Mouse (Mus musculus) liver, embryonic 14 days (tissue): ENCODE results near the gene Vps16. TPM values are rescaled to one million over a fixed set of nuclear protein-coding genes. Genes with fewer than 3 reads are reported as not detected.

ENCODE experiments used
- polyA plus RNA-seq: library from polyadenylated mRNA; depleted of rRNA; stranded (reverse); fragments of >200 nt; gene quantifications from 2 replicates; pipeline ENCODE4 v1.2.3, GENCODE M21; 2012; rRNA removed

Vps16 gene
- polyA plus RNA-seq, result 37.3 and 44.0 TPM in 2 replicates

GRCm38 (mm10) chr2:130424126-130424853 is at the start of gene Vps16, which contains the start of gene Pced1a:
Vps16 (plus strand) TSS chr2:130424339.
Pced1a (minus strand) TSS chr2:130424701.

GRCm38 (mm10) chr2:130397186-130397985 is 26.8 kb upstream of the Vps16 start, which contains the start of gene Cpxm1:
Cpxm1 (minus strand) TSS chr2:130397574.

GRCm38 (mm10) chr2:130404939-130405338 is 19.2 kb upstream of the Vps16 start, which contains the start of the genes Gm28372 and 1700020A23Rik:
Gm28372 (plus strand) TSS chr2:130405239.
1700020A23Rik (plus strand) TSS chr2:130405259.

GRCm38 (mm10) chr2:130406178-130406577 is 18.0 kb upstream of the Vps16 start, which contains the start of gene Tmem239:
Tmem239 (plus strand) TSS chr2:130406478.

GRCm38 (mm10) chr2:130449794-130450433 is 25.8 kb downstream of the Vps16 start, which contains the start of gene Ptpra:
Ptpra (plus strand) TSS chr2:130450278.

Other genes with a start within 250 kb of the Vps16 start
- gene Snrpb, start 244.9 kb upstream of the Vps16 start, polyA plus RNA-seq, result 162 and 198 TPM in 2 replicates
- not detected in 2 replicates for gene Tmc2, start 229.1 kb upstream of the Vps16 start, polyA plus RNA-seq
- gene Nop56, start 149.9 kb upstream of the Vps16 start, polyA plus RNA-seq, result 212 and 238 TPM in 2 replicates
- 98.3 and 110 TPM in 2 replicates for gene Idh3b, start 139.8 kb upstream of the Vps16 start, polyA plus RNA-seq
- gene Ebf4, start 129.2 kb upstream of the Vps16 start, polyA plus RNA-seq, result 0.28 and 0.41 TPM in 2 replicates
- gene Cpxm1, start 26.8 kb upstream of the Vps16 start, polyA plus RNA-seq, result 2.1 and 2.8 TPM in 2 replicates
- gene Gm28372, start 19.1 kb upstream of the Vps16 start, polyA plus RNA-seq, result not detected in 2 replicates
- not detected in 2 replicates for gene 1700020A23Rik, start 19.1 kb upstream of the Vps16 start, polyA plus RNA-seq
- not detected in 2 replicates for gene Tmem239, start 17.9 kb upstream of the Vps16 start, polyA plus RNA-seq
- 5.0 TPM in 2 replicates for gene Pced1a, start 362 bp downstream of the Vps16 start, polyA plus RNA-seq
- gene Ptpra, start 25.9 kb downstream of the Vps16 start, polyA plus RNA-seq, result 18.8 and 20.1 TPM in 2 replicates
- gene Mrps26, start 139.4 kb downstream of the Vps16 start, polyA plus RNA-seq, result 23.9 and 25.5 TPM in 2 replicates
- not detected in 2 replicates for gene Oxt, start 151.8 kb downstream of the Vps16 start, polyA plus RNA-seq
- not detected in 2 replicates for gene Avp, start 158.2 kb downstream of the Vps16 start, polyA plus RNA-seq
- gene Fastkd5, start 205.7 kb downstream of the Vps16 start, polyA plus RNA-seq, result 3.6 and 4.4 TPM in 2 replicates
- 3.0 and 3.2 TPM in 2 replicates for gene Ubox5, start 205.7 kb downstream of the Vps16 start, polyA plus RNA-seq
- gene Lzts3, start 218.5 kb downstream of the Vps16 start, polyA plus RNA-seq, result 2.0 and 2.1 TPM in 2 replicates
- gene Ddrgk1, start 240.3 kb downstream of the Vps16 start, polyA plus RNA-seq, result 30.3 and 31.8 TPM in 2 replicates
- gene Itpa, start 243.3 kb downstream of the Vps16 start, polyA plus RNA-seq, result 33.9 and 42.0 TPM in 2 replicates